Mouse (Mus musculus): ENCODE results near the gene Slc35e4.

Gene Slc35e4

GRCm38 (mm10) chr11:3863454-3864112 is 50.9 kb downstream of the Slc35e4 start, which contains the start of gene Osbp2:
Osbp2 (minus strand) TSS chr11:3863903.
- DNase-seq (ENCODE audit: low read depth) = no peak

- DNase-seq (ENCODE audit: low read depth) = no peak
Measured at GRCm38 (mm10) chr11:3862661-3863453, 51.6 kb downstream of the Slc35e4 start.

DNA sequence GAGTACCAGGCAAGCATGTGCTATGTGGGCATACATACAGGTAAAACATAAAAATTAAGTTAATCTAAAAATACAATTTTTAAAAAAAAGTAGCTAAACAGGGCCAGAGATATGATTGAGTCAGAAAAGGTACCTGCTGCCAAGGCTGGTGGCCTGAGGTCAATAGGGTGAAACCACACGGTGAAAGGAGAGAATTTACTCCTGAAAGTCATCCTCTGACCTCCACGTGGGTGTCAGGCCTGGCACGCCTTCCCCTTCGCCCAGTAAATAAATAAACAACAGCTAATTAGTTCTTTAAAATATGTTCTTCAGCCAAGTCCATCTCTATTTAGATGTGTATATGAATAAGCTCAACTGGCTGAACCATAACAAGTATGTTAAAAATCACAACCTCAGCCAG is 54.1 kb downstream of the Slc35e4 start:
- no peak for DNase-seq (ENCODE audit: low read depth)

- DNase-seq (ENCODE audit: low read depth) = no peak
Measured at GRCm38 (mm10) chr11:3859778-3860177, 54.7 kb downstream of the Slc35e4 start.

GRCm38 (mm10) chr11:3857902-3858301 is 56.6 kb downstream of the Slc35e4 start:
- DNase-seq (ENCODE audit: low read depth) = no peak
